Mouse (Mus musculus) v-Abl transformed pro-B cells (cell line): ENCODE measurements around the gene Sufu.

Experiments
- in situ Hi-C, 2 experiments: fragments of 400-800 bp; cut with MboI; formaldehyde crosslinking; loops; one replicate each; pipeline ENCODE4 v1.15.1; 2025; ENCODE audit not compliant: unreplicated experiment in 2 of 2

Sufu gene

GRCm38 (mm10) chr19:46425266-46425665 lies 28.6 kb downstream of the Sufu start:
- in situ Hi-C loops = loop anchor here in 1 of 2 experiments (25.0 kb wide), 1 partner anchor 312 kb away; no protein-coding TSS in a partner anchor

- in situ Hi-C loops = loop anchor here in 1 of 2 experiments (25.0 kb wide), 1 partner anchor 311 kb away; no protein-coding TSS in a partner anchor
Measured at GRCm38 (mm10) chr19:46426488-46426887, 29.8 kb downstream of the Sufu start.

DNA sequence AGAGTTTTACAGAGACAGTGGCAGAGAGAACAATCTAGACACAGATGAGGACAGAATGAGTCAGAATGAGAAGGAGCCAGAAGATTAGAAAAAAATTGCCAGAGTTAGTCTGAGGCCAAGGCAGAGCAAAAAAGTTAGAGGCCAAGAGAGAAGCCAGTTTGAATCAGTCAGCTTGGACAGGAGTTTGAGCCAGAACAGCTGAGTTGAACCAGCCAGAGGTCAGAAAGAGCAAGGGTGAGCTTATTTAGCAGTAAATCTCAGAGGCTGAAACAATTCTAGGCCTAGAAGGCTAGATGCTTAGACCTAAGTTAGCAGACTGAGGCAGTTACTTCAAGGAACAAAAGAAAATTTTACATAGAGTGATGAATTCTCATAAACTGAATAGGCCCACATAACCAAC lies 32.6 kb downstream of the Sufu start:
- in situ Hi-C loops = loop anchor here in 1 of 2 experiments (25.0 kb wide), 1 partner anchor 308 kb away; no protein-coding TSS in a partner anchor

DNA sequence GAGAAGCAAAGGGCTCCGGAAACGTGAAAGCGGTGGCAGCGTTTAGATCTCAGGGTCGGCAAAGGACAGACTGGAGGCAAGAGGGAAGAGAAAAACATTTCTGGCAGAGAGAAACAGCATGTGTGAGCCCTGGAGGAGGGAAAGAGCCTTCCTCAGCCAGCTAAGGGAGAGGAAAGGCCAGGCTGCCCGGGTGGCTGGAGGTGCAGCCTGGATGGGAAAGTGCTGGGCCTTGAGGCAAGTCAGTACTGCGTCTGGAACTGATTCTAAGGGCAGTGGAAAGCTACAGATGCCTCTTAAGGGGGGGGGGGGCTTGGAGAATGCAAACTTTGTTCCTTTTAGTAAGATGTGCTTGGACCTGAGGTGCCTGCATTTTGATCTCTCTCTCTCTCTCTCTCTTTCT lies 37.0 kb downstream of the Sufu start:
- in situ Hi-C loops = loop anchor here (10.0 to 25.0 kb wide), 2 partner anchors 304 to 311 kb away; no protein-coding TSS in a partner anchor

DNA sequence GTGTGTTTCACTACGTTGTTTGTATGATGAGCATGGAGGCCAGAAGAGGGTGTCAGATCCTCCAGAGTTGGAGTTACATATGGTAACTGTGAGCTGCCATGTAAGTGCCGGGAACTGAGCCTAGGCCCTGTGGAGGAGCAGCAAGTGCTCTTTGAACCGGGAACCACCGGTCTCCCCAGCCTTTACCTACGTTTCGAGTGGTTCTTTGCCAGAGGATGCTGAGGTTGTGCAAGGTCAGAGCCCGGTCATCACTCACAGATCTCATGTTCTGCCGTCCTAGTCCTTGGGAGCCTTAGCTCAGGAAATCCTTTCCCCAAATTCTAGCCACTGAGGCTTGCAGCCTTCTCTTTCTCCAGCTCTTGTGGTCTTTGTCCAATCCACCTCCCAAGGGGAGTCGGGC lies 37.5 kb downstream of the Sufu start:
- in situ Hi-C loops = loop anchor here (10.0 to 25.0 kb wide), 2 partner anchors 303 to 311 kb away; no protein-coding TSS in a partner anchor

- in situ Hi-C loops = loop anchor here (10.0 to 25.0 kb wide), 2 partner anchors 303 to 310 kb away; no protein-coding TSS in a partner anchor
Measured at GRCm38 (mm10) chr19:46434591-46434990, 37.9 kb downstream of the Sufu start.

- in situ Hi-C loops = loop anchor here (5.0 to 25.0 kb wide), 3 partner anchors 33 to 309 kb away; no protein-coding TSS in a partner anchor
Measured at GRCm38 (mm10) chr19:46435492-46435891, 38.8 kb downstream of the Sufu start.

GRCm38 (mm10) chr19:46443509-46443908 lies 46.8 kb downstream of the Sufu start:
- in situ Hi-C loops = loop anchor here in 1 of 2 experiments (5.0 to 25.0 kb wide), 4 partner anchors 109 to 309 kb away; partner anchors contain the start of genes Cuedc2 and Elovl3

GRCm38 (mm10) chr19:46444209-46444608 lies 47.5 kb downstream of the Sufu start:
- in situ Hi-C loops = loop anchor here in 1 of 2 experiments (5.0 to 25.0 kb wide), 4 partner anchors 109 to 309 kb away; partner anchors contain the start of genes Cuedc2 and Elovl3

GRCm38 (mm10) chr19:46445641-46446040 lies 48.9 kb downstream of the Sufu start:
- in situ Hi-C loops = loop anchor here (5.0 to 25.0 kb wide), 5 partner anchors 37 to 311 kb away; partner anchors contain the start of genes Actr1a (in 1 of the 2), Cuedc2 (in 1 of the 2), Elovl3 (in 1 of the 2) and Sufu (in 1 of the 2)

GRCm38 (mm10) chr19:46446436-46447020 lies 49.8 kb downstream of the Sufu start:
- in situ Hi-C loops = loop anchor here (5.0 to 25.0 kb wide), 5 partner anchors 36 to 312 kb away; partner anchors contain the start of genes Actr1a (in 1 of the 2), Cuedc2 (in 1 of the 2), Elovl3 (in 1 of the 2) and Sufu (in 1 of the 2)

- in situ Hi-C loops = loop anchor here (5.0 to 25.0 kb wide), 5 partner anchors 35 to 312 kb away; partner anchors contain the start of genes Actr1a (in 1 of the 2), Cuedc2 (in 1 of the 2), Elovl3 (in 1 of the 2) and Sufu (in 1 of the 2)
Measured at GRCm38 (mm10) chr19:46447110-46447509, 50.4 kb downstream of the Sufu start.

DNA sequence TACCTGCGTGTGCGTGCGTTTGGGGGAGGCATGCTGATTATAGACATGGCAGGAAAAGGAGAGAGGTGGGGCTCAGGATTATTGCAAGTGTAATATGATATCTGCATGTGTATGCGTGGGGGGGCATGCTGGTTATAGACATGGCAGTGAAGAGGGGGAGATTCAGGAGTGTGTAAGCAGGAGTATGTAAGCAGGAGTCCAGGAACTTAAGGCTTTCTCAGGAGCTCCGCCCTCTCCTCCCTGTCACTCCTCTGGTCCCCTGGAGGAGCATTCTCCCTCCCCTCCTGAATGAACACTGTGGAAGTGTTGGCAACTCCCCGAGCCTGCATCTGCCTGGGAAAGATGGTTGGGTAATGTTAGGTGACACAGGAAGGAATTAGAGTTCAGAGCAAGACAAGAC lies 51.2 kb downstream of the Sufu start:
- in situ Hi-C loops = loop anchor here (5.0 to 25.0 kb wide), 5 partner anchors 34 to 313 kb away; partner anchors contain the start of genes Actr1a (in 1 of the 2), Cuedc2 (in 1 of the 2), Elovl3 (in 1 of the 2) and Sufu (in 1 of the 2)

DNA sequence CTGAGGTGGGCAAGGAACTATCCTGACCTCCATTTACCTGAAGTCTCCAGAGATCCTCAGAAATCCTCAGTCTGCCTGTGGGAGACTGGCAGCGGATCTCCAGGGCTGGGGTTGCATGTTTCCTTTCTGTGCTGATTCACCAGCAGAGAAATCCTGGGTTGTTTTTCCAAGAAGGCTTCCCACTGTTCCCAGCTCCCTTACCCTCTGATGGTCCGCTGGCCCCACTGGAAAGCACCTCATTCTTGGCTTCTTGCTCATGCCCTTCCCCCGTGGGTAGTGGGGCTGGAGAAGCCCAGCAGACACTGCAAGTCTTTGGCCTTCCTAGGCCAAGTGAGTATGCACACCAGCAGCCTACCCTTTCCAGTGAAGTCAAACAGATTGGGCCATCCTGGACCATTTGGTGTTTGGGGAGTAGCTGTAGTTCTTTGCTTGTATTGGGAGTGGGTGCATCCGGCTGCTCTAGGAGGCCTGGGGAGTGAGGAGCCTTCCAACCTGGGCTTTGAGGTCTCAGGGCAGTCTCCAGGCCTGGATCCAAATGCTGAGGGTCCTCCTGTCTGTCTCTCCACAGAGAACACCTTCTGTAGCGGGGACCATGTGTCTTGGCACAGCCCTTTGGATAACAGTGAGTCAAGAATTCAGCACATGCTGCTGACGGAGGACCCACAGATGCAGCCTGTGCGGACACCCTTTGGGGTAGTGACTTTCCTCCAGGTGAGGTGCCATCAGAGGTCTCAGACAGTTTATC lies 52.7 kb downstream of the Sufu start:
- in situ Hi-C loops = loop anchor here (5.0 to 25.0 kb wide), 6 partner anchors 33 to 315 kb away; partner anchors contain the start of genes Actr1a (in 1 of the 2), Cuedc2 (in 1 of the 2), Elovl3 (in 1 of the 2) and Sufu (in 1 of the 2)

DNA sequence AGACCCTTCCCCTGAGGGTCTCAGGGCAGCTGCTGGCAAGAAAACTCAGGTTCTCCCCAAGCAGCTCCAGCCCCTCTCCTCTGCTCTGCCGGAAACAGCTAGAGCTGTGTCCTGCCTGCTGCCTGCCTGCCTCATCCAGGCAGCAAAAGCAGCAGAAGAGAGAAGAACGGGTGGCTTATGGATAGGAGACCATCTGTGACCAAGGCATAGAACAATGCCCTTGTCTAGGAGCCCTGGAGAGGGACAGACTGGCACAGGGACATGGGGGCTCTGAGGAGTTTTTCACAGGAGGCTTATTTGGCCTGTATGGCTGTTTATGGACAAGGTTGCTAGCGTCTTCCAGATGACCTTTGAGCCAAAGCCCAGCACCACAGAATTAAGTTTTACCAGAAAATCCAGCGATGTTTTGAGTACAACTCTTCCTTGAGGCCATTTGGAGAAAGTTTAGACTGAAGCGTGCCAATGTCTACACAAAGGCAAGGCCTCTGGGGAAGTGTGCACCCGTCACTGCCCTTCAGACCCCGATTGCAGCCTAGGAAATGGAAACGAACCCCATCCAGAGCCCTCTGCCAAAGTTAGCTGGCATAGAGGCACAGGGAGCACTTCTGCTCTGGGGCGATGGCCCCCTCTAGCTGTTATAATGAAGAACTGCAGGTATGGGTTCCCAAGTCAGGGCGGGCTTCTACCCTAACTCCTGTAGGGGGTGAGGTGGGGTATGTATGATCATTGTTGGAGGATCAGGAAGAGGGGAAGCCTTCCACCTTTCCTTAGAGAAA lies 55.5 kb downstream of the Sufu start:
- in situ Hi-C loops = loop anchor here in 1 of 2 experiments (10.0 kb wide), 1 partner anchor 53 kb away; the partner anchor contains the start of gene Trim8

DNA sequence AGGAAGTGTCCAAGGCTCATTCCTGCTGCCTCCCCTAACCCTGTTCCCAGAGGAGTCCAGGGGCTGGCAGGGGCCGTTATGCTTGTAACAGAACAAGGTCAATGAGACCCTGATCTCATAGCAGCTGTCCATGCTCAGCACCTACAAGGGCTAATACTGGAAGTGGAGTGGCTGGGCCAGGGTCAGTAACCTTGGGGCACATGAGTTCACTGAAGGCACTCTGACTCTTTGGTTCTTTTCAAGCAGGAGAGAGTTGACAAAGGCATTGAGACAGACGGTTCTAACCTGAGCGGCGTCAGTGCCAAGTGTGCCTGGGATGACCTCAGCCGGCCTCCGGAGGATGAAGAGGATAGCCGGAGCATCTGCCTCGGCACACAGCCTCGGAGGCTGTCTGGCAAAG lies 56.2 kb downstream of the Sufu start:
- in situ Hi-C loops = loop anchor here in 1 of 2 experiments (10.0 kb wide), 1 partner anchor 52 kb away; the partner anchor contains the start of gene Trim8

DNA sequence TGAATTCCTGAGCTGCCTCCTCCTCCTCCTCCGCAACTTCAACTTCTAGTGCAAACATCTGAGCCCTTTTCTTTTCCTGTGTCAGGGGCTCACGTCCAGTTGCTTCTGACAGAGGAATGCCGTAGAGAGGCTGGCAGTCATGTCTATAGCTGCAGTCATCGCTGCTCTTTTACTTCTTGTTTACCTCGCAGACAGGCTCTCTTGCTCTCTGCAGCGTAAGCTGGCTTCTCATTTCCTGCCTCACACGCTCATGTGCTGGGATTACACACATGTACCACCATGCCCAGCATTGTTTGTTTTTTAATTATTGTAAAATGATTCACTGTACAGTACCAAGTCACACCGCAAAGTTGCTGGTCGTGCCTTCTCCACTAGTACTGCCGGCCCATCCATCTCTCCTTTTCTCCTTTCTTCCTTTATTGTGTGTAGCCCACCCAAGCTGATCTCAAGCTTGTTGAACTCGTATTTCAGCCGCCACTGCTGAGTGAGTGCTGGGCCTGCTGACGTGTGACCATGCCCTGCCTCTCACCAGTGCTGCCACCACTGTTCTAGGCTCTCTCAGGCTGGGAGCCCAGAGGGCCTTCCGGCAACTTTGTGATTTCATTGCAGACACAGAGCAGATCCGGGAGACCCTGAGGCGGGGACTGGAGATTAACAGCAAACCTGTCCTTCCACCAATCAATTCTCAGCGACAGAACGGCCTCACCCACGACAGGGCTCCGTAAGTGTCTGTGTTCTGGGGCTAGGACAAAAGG lies 57.6 kb downstream of the Sufu start:
- in situ Hi-C loops = loop anchor here in 1 of 2 experiments (10.0 kb wide), 1 partner anchor 50 kb away; the partner anchor contains the start of gene Trim8

DNA sequence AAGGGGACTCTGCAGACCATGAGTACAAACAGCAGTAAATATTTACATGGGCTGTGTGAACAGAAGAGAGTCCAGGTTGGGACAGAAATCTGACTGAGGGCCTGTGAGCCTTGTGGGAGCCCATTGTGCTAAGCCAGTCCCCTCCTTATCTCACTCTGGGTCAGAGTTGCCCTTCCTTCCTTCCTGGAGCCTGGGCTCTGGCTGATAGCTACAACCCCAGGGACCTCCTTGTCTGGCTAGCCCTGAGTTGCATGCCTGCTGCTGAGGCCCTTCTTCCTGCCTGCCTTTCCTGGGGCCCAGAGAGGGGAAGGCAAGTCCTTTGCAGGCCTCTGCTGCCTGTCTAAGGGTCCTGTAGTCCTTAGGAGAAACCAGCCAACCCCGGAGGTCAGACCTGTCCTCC lies 58.3 kb downstream of the Sufu start:
- in situ Hi-C loops = loop anchor here in 1 of 2 experiments (10.0 kb wide), 1 partner anchor 50 kb away; the partner anchor contains the start of gene Trim8
